Mouse (Mus musculus): Measurements from ENCODE around the gene Tecpr2. TPM values are rescaled to one million over a fixed set of nuclear protein-coding genes. Genes with fewer than 3 reads are reported as not detected.

Gene Tecpr2
- polyA plus RNA-seq, 1 experiment from 2014 or later = 4.1 TPM

DNA sequence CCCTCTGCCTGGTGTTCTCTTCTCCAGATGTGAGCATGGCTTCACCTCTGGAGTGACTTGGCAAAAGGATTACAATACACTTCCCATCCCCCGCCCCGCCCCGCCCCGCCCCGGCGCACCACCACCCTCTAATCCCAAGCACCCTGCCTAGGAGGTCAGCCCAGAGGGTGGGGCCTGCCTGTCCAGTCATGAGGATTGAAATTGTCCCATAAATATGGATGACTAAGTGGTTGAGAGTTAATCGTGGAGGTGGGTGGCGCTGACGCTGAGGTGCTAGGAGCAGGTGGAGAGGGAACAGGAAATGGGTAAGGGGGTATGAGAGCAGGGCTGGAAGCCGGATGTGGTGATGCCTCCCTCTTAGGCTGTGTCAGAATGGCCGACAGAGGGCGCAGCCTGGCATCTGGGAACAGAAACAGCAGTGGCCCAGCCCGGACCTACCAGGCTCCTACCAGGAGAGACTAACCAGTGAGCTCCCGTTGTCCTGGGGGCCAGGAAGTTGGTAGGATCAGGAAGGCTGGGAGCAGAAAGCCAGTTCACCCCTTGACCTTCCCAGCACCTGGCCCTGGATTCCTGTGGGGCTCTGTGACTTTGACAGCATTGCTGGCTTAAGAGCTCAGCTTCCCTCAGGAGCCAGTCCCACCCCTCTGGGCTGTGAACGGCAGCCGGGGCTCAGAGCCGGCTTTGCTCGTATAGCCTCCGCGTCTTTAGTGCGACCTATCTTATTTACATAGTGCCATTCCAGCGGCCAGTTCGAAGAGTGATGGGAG, 102.5 kb downstream of the Tecpr2 start:
- DNase-seq (ENCODE audit: low spot score) = peak; percentile 87
- peak overlapping the region; percentile 52 for H3K9ac ChIP-seq (ENCODE audit: low read length)
- ATAC-seq (replicated peaks; ENCODE audit: low FRiP score, low TSS enrichment, low read depth) = peak; percentile 89
- peak overlapping the region; percentile 51 for H3K4me3 ChIP-seq (ENCODE audit: low read depth, low read length)
- H3K27me3 ChIP-seq (replicated peaks; ENCODE audit: control insufficient read depth, insufficient read depth, low read length) = no peaks in the 10 kb centered on the region
- H3K4me1 ChIP-seq (replicated peaks; ENCODE audit: control insufficient read depth, insufficient read depth, low read length) = 0 out of 2 replicates have a peak, but pooled peaks cover 9% of the 10 kb centered on the region
- H3K27ac ChIP-seq (ENCODE audit: low read depth) = peak overlapping the region; percentile 79
- H3K9me3 ChIP-seq (ENCODE audit: control insufficient read depth, low read length) = no peaks in the 10 kb centered on the region
- no peaks in the 10 kb centered on the region for H3K36me3 ChIP-seq (ENCODE audit: control insufficient read depth, insufficient read depth, low read length)
- 6% methylated on average over 23 of the region's 23 CpGs for WGBS
- peak overlapping the region; percentile 61 for H3K4me2 ChIP-seq (ENCODE audit: low read length)

DNA sequence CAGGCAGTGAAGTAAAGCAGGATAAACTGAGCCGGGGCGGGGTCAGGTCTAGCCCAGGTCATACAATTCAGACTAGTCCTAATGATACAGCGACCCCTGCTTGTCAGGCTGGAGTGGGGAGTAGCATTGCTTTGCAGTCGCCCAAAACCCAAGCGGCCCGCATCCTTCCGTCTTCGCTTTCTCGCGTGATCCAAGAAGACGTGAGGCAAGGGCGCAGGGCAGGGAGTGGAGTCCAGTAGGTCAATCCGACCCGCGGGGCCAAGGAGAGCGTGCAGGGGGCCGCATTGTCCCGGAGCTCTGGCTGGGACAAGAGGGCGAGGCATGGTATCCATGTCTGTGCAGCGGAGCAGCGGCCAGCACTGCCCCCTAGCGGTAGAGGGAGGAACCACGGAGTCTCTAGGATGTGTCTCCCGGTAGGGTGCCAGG, 103.1 kb downstream of the Tecpr2 start:
- ATAC-seq (replicated peaks; ENCODE audit: low FRiP score, low TSS enrichment, low read depth) (peak; percentile 90), DNase-seq (ENCODE audit: low spot score) (peak; percentile 99)
- H3K4me2 ChIP-seq (ENCODE audit: low read length) = peak overlapping the region; percentile 61
- no peaks in the 10 kb centered on the region for H3K36me3 ChIP-seq (ENCODE audit: control insufficient read depth, insufficient read depth, low read length)
- H3K4me3 ChIP-seq (ENCODE audit: low read depth, low read length) = peak overlapping the region; percentile 51
- H3K27me3 ChIP-seq (replicated peaks; ENCODE audit: control insufficient read depth, insufficient read depth, low read length) = no peaks in the 10 kb centered on the region
- H3K4me1 ChIP-seq (replicated peaks; ENCODE audit: control insufficient read depth, insufficient read depth, low read length) = 0 out of 2 replicates have a peak, but pooled peaks cover 9% of the 10 kb centered on the region
- no peaks in the 10 kb centered on the region for H3K9me3 ChIP-seq (ENCODE audit: control insufficient read depth, low read length)
- WGBS = under 1% methylated on average over 24 of the region's 24 CpGs
- H3K27ac ChIP-seq (ENCODE audit: low read depth) = peak overlapping the region; percentile 79
- peak overlapping the region; percentile 52 for H3K9ac ChIP-seq (ENCODE audit: low read length)

DNA sequence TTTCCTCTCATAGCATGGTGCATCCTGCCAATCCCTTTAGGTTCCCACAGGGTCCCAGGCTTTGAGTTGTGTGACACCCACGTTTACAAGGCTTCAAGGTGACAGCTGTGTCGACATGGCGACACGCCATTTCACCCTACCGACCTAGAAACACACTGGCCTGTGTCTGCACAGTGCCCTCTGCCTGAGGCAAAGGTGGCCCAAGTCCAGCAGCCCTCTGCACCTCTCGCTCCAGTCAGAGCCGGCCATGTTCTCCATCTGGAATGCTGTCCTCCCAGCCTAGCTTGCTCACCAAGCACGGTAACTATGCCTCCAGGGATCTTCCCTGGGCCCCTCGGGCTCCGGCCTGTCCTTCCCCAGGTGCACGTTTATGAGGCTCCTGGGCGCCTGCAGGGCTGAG, 103.7 kb downstream of the Tecpr2 start:
- peak overlapping the region; percentile 61 for H3K4me2 ChIP-seq (ENCODE audit: low read length)
- WGBS = 79% methylated on average over 12 of the region's 12 CpGs
- peak overlapping the region; percentile 51; the same call in 1 of the 2 replicates for H3K4me3 ChIP-seq (ENCODE audit: low read depth, low read length)
- H3K9me3 ChIP-seq (ENCODE audit: control insufficient read depth, low read length) = no peaks in the 10 kb centered on the region
- H3K27me3 ChIP-seq (replicated peaks; ENCODE audit: control insufficient read depth, insufficient read depth, low read length) = no peaks in the 10 kb centered on the region
- no peaks in the 10 kb centered on the region for H3K36me3 ChIP-seq (ENCODE audit: control insufficient read depth, insufficient read depth, low read length)
- no peak for DNase-seq (ENCODE audit: low spot score)
- 0 out of 2 replicates have a peak, but pooled peaks cover 9% of the 10 kb centered on the region for H3K4me1 ChIP-seq (replicated peaks; ENCODE audit: control insufficient read depth, insufficient read depth, low read length)
- H3K27ac ChIP-seq (ENCODE audit: low read depth) = no peak overlapping the region
- ATAC-seq (replicated peaks; ENCODE audit: low FRiP score, low TSS enrichment, low read depth) = no peak
- H3K9ac ChIP-seq (ENCODE audit: low read length) = no peak overlapping the region

DNA sequence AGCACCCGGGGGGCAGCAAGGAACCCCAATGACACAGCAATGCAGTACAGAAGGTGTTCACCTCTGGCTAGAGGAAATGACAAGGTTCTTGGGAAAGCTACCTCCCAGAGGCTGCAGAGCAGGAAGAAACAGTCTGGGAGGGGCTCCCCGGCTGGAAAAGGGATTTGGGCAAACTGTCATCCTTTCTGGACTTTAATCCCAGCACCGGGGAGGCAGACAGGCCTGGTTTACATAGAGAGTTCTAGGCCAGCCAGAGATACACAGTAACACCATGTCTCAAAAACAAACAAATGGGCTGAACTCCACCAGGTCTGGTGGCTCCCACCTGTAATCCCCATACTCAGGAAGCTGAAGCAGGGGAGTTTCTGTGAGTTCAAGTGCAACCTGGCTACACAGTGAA, 104.2 kb downstream of the Tecpr2 start:
- WGBS = 68% methylated on average over 3 of the region's 3 CpGs

DNA sequence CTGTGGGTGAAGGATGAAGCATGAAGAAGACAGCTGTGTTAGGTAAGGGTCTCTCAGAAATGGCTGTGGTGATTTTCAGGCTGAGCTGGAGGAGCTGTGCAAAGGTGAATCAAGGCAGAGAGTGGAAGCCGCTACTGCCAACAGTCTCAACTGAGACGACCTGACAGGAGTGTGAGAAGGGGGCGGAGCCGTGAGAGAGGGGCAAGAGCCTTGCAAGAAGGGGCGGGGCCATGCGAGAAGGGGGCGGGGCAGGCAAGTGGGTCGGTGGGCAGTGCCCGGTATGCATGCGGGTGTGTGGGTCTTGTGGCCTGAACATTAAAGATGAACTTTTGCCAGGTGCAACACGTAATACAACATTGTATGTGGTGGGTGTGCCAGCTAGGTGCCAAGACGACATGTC, 105.6 kb downstream of the Tecpr2 start:
- no peak for ATAC-seq (replicated peaks; ENCODE audit: low FRiP score, low TSS enrichment, low read depth)
- no peak overlapping the region for H3K4me2 ChIP-seq (ENCODE audit: low read length)
- no peak overlapping the region; the same call in 1 of the 2 replicates for H3K27ac ChIP-seq (ENCODE audit: low read depth)
- no peaks in the 10 kb centered on the region for H3K9me3 ChIP-seq (ENCODE audit: control insufficient read depth, low read length)
- H3K9ac ChIP-seq (ENCODE audit: low read length) = no peak overlapping the region
- no peak for DNase-seq (ENCODE audit: low spot score)
- H3K4me1 ChIP-seq (replicated peaks; ENCODE audit: control insufficient read depth, insufficient read depth, low read length) = 0 out of 2 replicates have a peak, but pooled peaks cover 9% of the 10 kb centered on the region
- H3K27me3 ChIP-seq (replicated peaks; ENCODE audit: control insufficient read depth, insufficient read depth, low read length) = no peaks in the 10 kb centered on the region
- no peaks in the 10 kb centered on the region for H3K36me3 ChIP-seq (ENCODE audit: control insufficient read depth, insufficient read depth, low read length)
- no peak overlapping the region for H3K4me3 ChIP-seq (ENCODE audit: low read depth, low read length)
- 34% methylated on average over 12 of the region's 12 CpGs for WGBS

More for the DNA sequence above, 104.2 kb downstream of the Tecpr2 start:
- ATAC-seq (replicated peaks; ENCODE audit: low FRiP score, low TSS enrichment, low read depth) (no peak), DNase-seq (ENCODE audit: low spot score) (no peak)
- Histone ChIP-seq H3K9ac (ENCODE audit: low read length) (no peak overlapping the region), H3K27me3 (replicated peaks; ENCODE audit: control insufficient read depth, insufficient read depth, low read length) (no peaks in the 10 kb centered on the region), H3K4me2 (ENCODE audit: low read length) (no peak overlapping the region), H3K36me3 (ENCODE audit: control insufficient read depth, insufficient read depth, low read length) (no peaks in the 10 kb centered on the region), H3K27ac (ENCODE audit: low read depth) (no peak overlapping the region), H3K9me3 (ENCODE audit: control insufficient read depth, low read length) (no peaks in the 10 kb centered on the region), H3K4me3 (ENCODE audit: low read depth, low read length) (no peak overlapping the region), H3K4me1 (replicated peaks; ENCODE audit: control insufficient read depth, insufficient read depth, low read length) (0 out of 2 replicates have a peak, but pooled peaks cover 9% of the 10 kb centered on the region)

DNA sequence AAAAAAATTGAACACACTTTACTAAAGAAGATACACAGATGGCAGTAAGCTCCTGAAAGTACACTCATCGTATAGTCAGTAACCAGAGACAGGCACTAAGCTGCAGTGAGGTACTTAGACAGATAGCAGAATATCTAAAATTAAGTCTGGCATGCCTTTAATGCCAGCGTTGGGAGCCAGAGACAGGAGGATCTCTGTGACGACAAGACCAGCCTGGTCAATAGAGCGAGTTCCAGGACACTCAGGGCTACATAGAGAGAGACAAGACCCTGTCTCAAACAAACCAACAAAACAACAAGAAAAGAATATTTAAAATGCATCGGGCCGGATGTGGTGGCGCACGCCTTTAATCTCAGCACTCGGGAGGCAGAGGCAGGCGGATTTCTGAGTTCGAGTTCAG, 109.0 kb downstream of the Tecpr2 start:
- Histone ChIP-seq H3K36me3 (ENCODE audit: control insufficient read depth, insufficient read depth, low read length) (no peaks in the 10 kb centered on the region), H3K4me1 (replicated peaks; ENCODE audit: control insufficient read depth, insufficient read depth, low read length) (0 out of 2 replicates have a peak, but pooled peaks cover 6% of the 10 kb centered on the region), H3K27me3 (replicated peaks; ENCODE audit: control insufficient read depth, insufficient read depth, low read length) (no peaks in the 10 kb centered on the region), H3K4me3 (ENCODE audit: low read depth, low read length) (no peak overlapping the region), H3K27ac (ENCODE audit: low read depth) (no peak overlapping the region), H3K4me2 (ENCODE audit: low read length) (no peak overlapping the region), H3K9me3 (ENCODE audit: control insufficient read depth, low read length) (no peaks in the 10 kb centered on the region), H3K9ac (ENCODE audit: low read length) (no peak overlapping the region)
- DNase-seq (ENCODE audit: low spot score) (no peak), ATAC-seq (replicated peaks; ENCODE audit: low FRiP score, low TSS enrichment, low read depth) (no peak)
- 96% methylated on average over 11 of the region's 11 CpGs for WGBS

DNA sequence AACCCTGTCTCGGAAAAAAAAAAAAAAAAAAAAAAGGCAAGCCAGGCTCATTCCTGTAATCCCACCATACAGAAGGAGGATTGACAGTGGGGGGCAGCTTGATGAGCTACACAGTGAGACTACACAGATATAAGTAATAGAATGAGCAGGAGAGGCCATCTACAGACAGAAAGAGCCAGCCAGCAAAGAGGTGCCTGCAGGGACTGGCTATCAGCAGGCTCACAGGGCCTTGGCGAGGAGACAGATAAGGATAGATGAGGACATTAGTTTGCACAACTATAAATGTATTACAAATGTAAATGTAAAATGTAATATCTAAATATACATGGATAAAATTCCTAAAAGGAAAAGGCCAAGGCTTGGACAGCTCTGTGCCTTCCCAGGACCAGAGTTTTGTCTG, 110.8 kb downstream of the Tecpr2 start:
- Histone ChIP-seq H3K27me3 (replicated peaks; ENCODE audit: control insufficient read depth, insufficient read depth, low read length) (no peaks in the 10 kb centered on the region), H3K4me2 (ENCODE audit: low read length) (no peak overlapping the region), H3K4me1 (replicated peaks; ENCODE audit: control insufficient read depth, insufficient read depth, low read length) (no peaks in the 10 kb centered on the region), H3K4me3 (ENCODE audit: low read depth, low read length) (no peak overlapping the region), H3K9me3 (ENCODE audit: control insufficient read depth, low read length) (no peaks in the 10 kb centered on the region), H3K27ac (ENCODE audit: low read depth) (no peak overlapping the region), H3K36me3 (ENCODE audit: control insufficient read depth, insufficient read depth, low read length) (no peaks in the 10 kb centered on the region), H3K9ac (ENCODE audit: low read length) (no peak overlapping the region)
- DNase-seq (ENCODE audit: low spot score) (no peak), ATAC-seq (replicated peaks; ENCODE audit: low FRiP score, low TSS enrichment, low read depth) (no peak)
- 86% methylated on average over 2 of the region's 2 CpGs for WGBS

DNA sequence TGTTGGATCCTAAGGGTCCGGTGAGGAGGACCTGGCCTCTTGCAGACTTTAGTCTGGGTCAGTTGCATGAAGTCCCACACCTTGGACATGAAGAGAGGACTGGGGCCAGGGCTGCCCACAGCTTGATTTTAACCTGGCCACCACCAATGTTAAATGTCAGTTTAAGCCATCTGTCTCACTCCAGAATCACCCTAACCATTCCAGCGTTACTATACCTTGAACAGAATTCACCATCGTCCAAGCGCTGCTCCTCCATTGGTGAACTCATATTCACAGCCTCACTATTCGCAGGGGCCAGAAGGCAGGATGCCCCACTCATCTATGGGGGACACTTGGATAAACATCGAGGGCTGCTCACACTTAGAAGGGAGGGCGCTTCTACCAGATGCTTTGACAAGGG, 111.9 kb downstream of the Tecpr2 start:
- DNase-seq (ENCODE audit: low spot score) (no peak), ATAC-seq (replicated peaks; ENCODE audit: low FRiP score, low TSS enrichment, low read depth) (no peak)
- no peaks in the 10 kb centered on the region for H3K9me3 ChIP-seq (ENCODE audit: control insufficient read depth, low read length)
- H3K4me2 ChIP-seq (ENCODE audit: low read length) = no peak overlapping the region
- no peak overlapping the region for H3K27ac ChIP-seq (ENCODE audit: low read depth)
- no peak overlapping the region for H3K4me3 ChIP-seq (ENCODE audit: low read depth, low read length)
- peaks cover 5% of the 10 kb centered on the region for H3K4me1 ChIP-seq (replicated peaks; ENCODE audit: control insufficient read depth, insufficient read depth, low read length)
- no peaks in the 10 kb centered on the region for H3K27me3 ChIP-seq (replicated peaks; ENCODE audit: control insufficient read depth, insufficient read depth, low read length)
- no peaks in the 10 kb centered on the region for H3K36me3 ChIP-seq (ENCODE audit: control insufficient read depth, insufficient read depth, low read length)
- no peak overlapping the region for H3K9ac ChIP-seq (ENCODE audit: low read length)
- WGBS = 89% methylated on average over 7 of the region's 7 CpGs

DNA sequence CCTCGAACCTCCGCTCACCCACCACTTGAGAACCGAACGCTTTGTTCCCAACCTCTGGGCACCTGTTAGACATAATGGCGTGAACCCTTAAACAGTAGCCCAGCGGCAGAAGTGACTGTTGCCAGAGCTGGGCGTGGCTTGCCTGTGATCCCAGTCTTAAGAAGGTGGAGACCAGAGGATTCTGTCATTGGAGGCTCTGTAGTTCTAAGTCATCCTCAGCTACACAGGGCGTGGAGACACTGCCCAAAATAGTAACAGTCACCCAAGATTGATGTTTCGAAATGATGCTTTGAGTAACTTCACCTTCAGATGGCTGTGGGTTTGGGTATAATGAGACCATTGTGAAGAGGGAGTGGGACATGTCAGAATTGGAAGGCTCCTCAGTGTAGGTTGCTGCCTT, 115.1 kb downstream of the Tecpr2 start:
- Histone ChIP-seq H3K27ac (ENCODE audit: low read depth) (no peak overlapping the region), H3K4me3 (ENCODE audit: low read depth, low read length) (no peak overlapping the region), H3K9me3 (ENCODE audit: control insufficient read depth, low read length) (no peaks in the 10 kb centered on the region), H3K36me3 (ENCODE audit: control insufficient read depth, insufficient read depth, low read length) (no peaks in the 10 kb centered on the region), H3K4me1 (replicated peaks; ENCODE audit: control insufficient read depth, insufficient read depth, low read length) (peaks cover 37% of the 10 kb centered on the region), H3K27me3 (replicated peaks; ENCODE audit: control insufficient read depth, insufficient read depth, low read length) (no peaks in the 10 kb centered on the region), H3K9ac (ENCODE audit: low read length) (no peak overlapping the region), H3K4me2 (ENCODE audit: low read length) (no peak overlapping the region)
- WGBS = 76% methylated on average over 9 of the region's 9 CpGs
- ATAC-seq (replicated peaks; ENCODE audit: low FRiP score, low TSS enrichment, low read depth) (no peak), DNase-seq (ENCODE audit: low spot score) (no peak)

Measured in intestine, embryonic 14.5 days (tissue).